Mouse (Mus musculus) kidney, embryonic 16.5 days (tissue): Measurements from ENCODE around the gene Pfkfb3. TPM values are rescaled to one million over a fixed set of nuclear protein-coding genes. Genes with fewer than 3 reads are reported as not detected.

ENCODE experiments used
- ATAC-seq: fragments of 200-750 bp; cut with Nextera tagmentation; 2 replicates; pipeline ENCODE4 v1.8.0; 2017; ENCODE audit warnings: moderate TSS enrichment; ENCODE audit not compliant: low FRiP score, low TSS enrichment
- H3K27ac ChIP-seq: fragments of 300-500 bp; sonication (generic); 2 replicates; pipeline ENCODE4 v1.5.1; 2014; ENCODE audit warnings: low read length
- H3K27me3 ChIP-seq: fragments of 300-500 bp; sonication (generic); 2 replicates; pipeline ENCODE4 v1.6.1; 2014; ENCODE audit warnings: low read length, control low read depth, mixed read lengths; ENCODE audit not compliant: insufficient read depth
- H3K36me3 ChIP-seq: fragments of 300-500 bp; sonication (generic); 2 replicates; pipeline ENCODE4 v1.6.1; 2014; ENCODE audit warnings: low read length, control low read depth, mixed read lengths; ENCODE audit not compliant: insufficient read depth
- H3K4me1 ChIP-seq: fragments of 300-500 bp; sonication (generic); 2 replicates; pipeline ENCODE4 v1.6.1; 2014; ENCODE audit warnings: low read length, control low read depth, mixed read lengths; ENCODE audit not compliant: insufficient read depth
- H3K4me2 ChIP-seq: fragments of 300-500 bp; sonication (generic); replicated peaks from 2 replicates; pipeline ENCODE4 v1.6.1; 2014; ENCODE audit warnings: low read depth, low read length
- H3K4me3 ChIP-seq: fragments of 300-500 bp; sonication (generic); 2 replicates; pipeline ENCODE4 v1.5.1; 2014; ENCODE audit warnings: mild to moderate bottlenecking, low read length
- H3K9ac ChIP-seq: fragments of 300-500 bp; sonication (generic); replicated peaks from 2 replicates; pipeline ENCODE4 v1.6.1; 2014; ENCODE audit warnings: low read length
- H3K9me3 ChIP-seq: fragments of 300-500 bp; sonication (generic); 2 replicates; pipeline ENCODE4 v1.6.1; 2016; ENCODE audit warnings: low read length, control low read depth
- WGBS: fragments of 180-500 bp; shearing (Covaris S2); extraction: QIAGEN DNeasy Blood & Tissue Kit; methylation state at CpG from one replicate; pipeline ENCODE4 v1.1.7; 2014; 5-methylcytosine and 5-hydroxymethylcytosine counted together
- polyA plus RNA-seq: library from polyadenylated mRNA; unstranded; fragments of >200 nt; fragmentation: Nextera tagmentation; extraction: Ambion mirVana; gene quantifications from 2 replicates; pipeline ENCODE4 v1.2.1, GENCODE M21; 2015

The Pfkfb3 gene
- polyA plus RNA-seq, 1 experiment from 2014 or later = 11.9 TPM

- ATAC-seq = no peak
- Histone ChIP-seq H3K4me1 (no peaks in the 10 kb centered on the region), H3K36me3 (no peaks in the 10 kb centered on the region), H3K9ac (no peak overlapping the region), H3K9me3 (no peaks in the 10 kb centered on the region), H3K27me3 (no peaks in the 10 kb centered on the region), H3K4me3 (no peak overlapping the region), H3K27ac (no peak overlapping the region), H3K4me2 (no peak overlapping the region)
- 54% methylated on average over 6 of the region's 6 CpGs for WGBS
Observed at GRCm38 (mm10) chr2:11571004-11571535, 17.2 kb upstream of the Pfkfb3 start.

- Histone ChIP-seq H3K27me3 (no peaks in the 10 kb centered on the region), H3K9me3 (no peaks in the 10 kb centered on the region), H3K36me3 (no peaks in the 10 kb centered on the region), H3K27ac (no peak overlapping the region), H3K4me3 (no peak overlapping the region), H3K4me2 (no peak overlapping the region), H3K4me1 (no peaks in the 10 kb centered on the region), H3K9ac (no peak overlapping the region)
- 75% methylated on average over 7 of the region's 7 CpGs for WGBS
- ATAC-seq = no peak
Observed at GRCm38 (mm10) chr2:11568471-11568870, 14.6 kb upstream of the Pfkfb3 start.

- H3K27me3 ChIP-seq = no peaks in the 10 kb centered on the region
- no peak overlapping the region for H3K9ac ChIP-seq
- no peak overlapping the region for H3K27ac ChIP-seq
- 68% methylated on average over 4 of the region's 4 CpGs for WGBS
- H3K9me3 ChIP-seq = no peaks in the 10 kb centered on the region
- ATAC-seq = no peak
- no peak overlapping the region for H3K4me3 ChIP-seq
- no peaks in the 10 kb centered on the region for H3K4me1 ChIP-seq
- H3K36me3 ChIP-seq = no peaks in the 10 kb centered on the region
- H3K4me2 ChIP-seq = no peak overlapping the region
Observed at GRCm38 (mm10) chr2:11567781-11568362, 14.0 kb upstream of the Pfkfb3 start.

- Histone ChIP-seq H3K27me3 (no peaks in the 10 kb centered on the region), H3K36me3 (no peaks in the 10 kb centered on the region), H3K4me2 (no peak overlapping the region), H3K9ac (no peak overlapping the region), H3K4me3 (no peak overlapping the region), H3K4me1 (no peaks in the 10 kb centered on the region), H3K27ac (no peak overlapping the region), H3K9me3 (no peaks in the 10 kb centered on the region)
- ATAC-seq = no peak
- 81% methylated on average over 3 of the region's 3 CpGs for WGBS
Observed at GRCm38 (mm10) chr2:11566898-11567297, 13.0 kb upstream of the Pfkfb3 start.

DNA sequence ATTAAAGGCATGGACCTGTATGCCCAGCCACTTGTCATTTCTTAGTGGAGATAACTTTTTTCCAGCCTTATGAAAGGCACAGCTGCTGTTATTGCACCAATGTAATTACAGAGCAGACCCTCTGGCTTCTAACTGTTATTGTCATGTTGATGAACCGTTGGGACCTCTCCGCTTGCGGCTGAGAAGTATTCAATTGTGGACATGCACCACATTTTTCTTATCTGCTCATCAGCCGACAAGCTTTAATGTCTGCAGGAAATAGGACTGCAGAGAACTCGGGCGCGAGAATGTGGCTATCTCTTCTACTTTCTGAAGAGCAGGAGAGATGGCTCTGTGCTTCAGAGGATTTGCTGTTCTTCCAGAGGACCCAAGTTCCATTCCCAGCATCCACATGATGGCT, 12.4 kb upstream of the Pfkfb3 start:
- H3K36me3 ChIP-seq = no peaks in the 10 kb centered on the region
- H3K27ac ChIP-seq = no peak overlapping the region
- H3K4me2 ChIP-seq = no peak overlapping the region
- no peaks in the 10 kb centered on the region for H3K9me3 ChIP-seq
- 58% methylated on average over 7 of the region's 7 CpGs for WGBS
- H3K9ac ChIP-seq = no peak overlapping the region
- no peak overlapping the region for H3K4me3 ChIP-seq
- no peak for ATAC-seq
- no peaks in the 10 kb centered on the region for H3K27me3 ChIP-seq
- no peaks in the 10 kb centered on the region for H3K4me1 ChIP-seq

- H3K36me3 ChIP-seq = no peaks in the 10 kb centered on the region
- no peak overlapping the region for H3K4me2 ChIP-seq
- 84% methylated on average over 6 of the region's 6 CpGs for WGBS
Observed at GRCm38 (mm10) chr2:11564768-11565167, 10.9 kb upstream of the Pfkfb3 start.

DNA sequence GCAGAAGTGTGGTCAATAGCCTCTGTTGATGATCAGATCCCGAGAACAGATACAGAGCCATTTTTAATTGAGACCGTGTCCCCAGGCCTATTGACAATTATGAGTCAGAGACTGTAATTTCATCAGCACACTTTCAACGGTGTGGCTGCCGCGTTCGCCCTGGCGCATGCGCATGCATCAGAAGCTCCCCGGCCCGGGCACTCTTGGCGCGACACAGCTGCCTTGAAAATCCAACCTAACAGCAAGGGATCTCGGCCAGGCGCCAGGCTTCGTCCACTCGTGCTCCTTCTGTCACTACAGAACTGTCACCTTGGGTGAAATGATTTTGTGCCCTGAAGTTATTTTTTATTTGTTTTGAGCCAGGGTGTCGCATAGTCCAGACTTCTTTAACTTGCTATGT, 9.4 kb upstream of the Pfkfb3 start:
- Histone ChIP-seq H3K9ac (no peak overlapping the region), H3K4me3 (no peak overlapping the region), H3K4me1 (no peaks in the 10 kb centered on the region), H3K4me2 (no peak overlapping the region), H3K27me3 (no peaks in the 10 kb centered on the region), H3K27ac (no peak overlapping the region), H3K36me3 (no peaks in the 10 kb centered on the region), H3K9me3 (no peaks in the 10 kb centered on the region)
- no peak for ATAC-seq
- WGBS = 91% methylated on average over 17 of the region's 17 CpGs

More at GRCm38 (mm10) chr2:11564768-11565167, 10.9 kb upstream of the Pfkfb3 start:
- Histone ChIP-seq H3K27ac (no peak overlapping the region), H3K4me3 (no peak overlapping the region), H3K9ac (no peak overlapping the region), H3K9me3 (no peaks in the 10 kb centered on the region), H3K4me1 (no peaks in the 10 kb centered on the region), H3K27me3 (no peaks in the 10 kb centered on the region)
- ATAC-seq = no peak

GRCm38 (mm10) chr2:11558654-11559053, 4.8 kb upstream of the Pfkfb3 start:
- WGBS = 80% methylated on average over 7 of the region's 7 CpGs
- H3K9ac ChIP-seq = no peak overlapping the region
- H3K4me3 ChIP-seq = no peak overlapping the region
- H3K4me2 ChIP-seq = no peak overlapping the region
- H3K36me3 ChIP-seq = no peaks in the 10 kb centered on the region
- H3K27me3 ChIP-seq = 0 out of 2 replicates have a peak, but pooled peaks cover 2% of the 10 kb centered on the region
- ATAC-seq = no peak
- no peaks in the 10 kb centered on the region for H3K9me3 ChIP-seq
- H3K4me1 ChIP-seq = no peaks in the 10 kb centered on the region
- H3K27ac ChIP-seq = no peak overlapping the region

DNA sequence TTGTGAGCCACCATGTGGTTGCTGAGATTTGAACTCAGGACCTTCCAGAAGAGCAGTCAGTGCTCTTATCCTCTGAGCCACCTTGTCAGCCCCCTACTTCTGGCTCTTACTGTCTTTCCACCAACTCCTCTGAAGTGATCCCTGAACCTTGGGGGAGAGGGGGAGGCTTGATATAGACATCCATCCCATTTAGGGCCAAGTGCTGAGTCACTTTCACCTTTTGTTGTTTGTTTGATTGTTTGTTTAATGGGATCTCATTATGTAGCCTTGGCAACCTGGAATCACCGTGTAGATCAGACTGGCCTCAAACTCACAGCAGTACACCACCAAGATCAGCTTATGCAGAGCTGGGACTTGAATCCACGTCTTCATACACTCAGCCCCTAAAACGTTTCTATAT, 3.4 kb upstream of the Pfkfb3 start:
- H3K9me3 ChIP-seq = no peaks in the 10 kb centered on the region
- H3K27me3 ChIP-seq = 0 out of 2 replicates have a peak, but pooled peaks cover 2% of the 10 kb centered on the region
- H3K4me3 ChIP-seq = no peak overlapping the region
- H3K4me2 ChIP-seq = no peak overlapping the region
- 54% methylated on average over 3 of the region's 3 CpGs for WGBS
- ATAC-seq = no peak
- no peak overlapping the region for H3K27ac ChIP-seq
- no peaks in the 10 kb centered on the region for H3K36me3 ChIP-seq
- no peak overlapping the region for H3K9ac ChIP-seq
- peaks cover 10% of the 10 kb centered on the region for H3K4me1 ChIP-seq

DNA sequence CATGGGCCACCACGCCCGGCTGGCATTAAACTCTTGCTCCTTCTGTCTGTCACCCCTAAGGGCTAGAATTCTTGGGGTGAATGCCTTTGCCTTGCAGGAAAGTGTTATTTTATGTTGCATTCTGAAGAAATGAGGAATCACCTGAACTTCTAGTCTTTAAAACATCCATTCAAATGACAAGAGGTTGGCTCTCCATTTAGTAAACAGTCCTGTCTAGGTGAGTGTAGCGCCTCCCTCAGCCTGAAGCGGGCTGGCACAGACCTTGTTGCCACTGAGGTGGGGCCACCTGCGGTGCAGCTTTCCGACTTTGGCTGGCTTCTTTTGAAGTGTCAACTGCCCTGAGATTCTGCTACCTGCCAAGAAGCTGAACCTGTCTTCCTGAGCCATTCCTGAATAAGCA, 1.4 kb upstream of the Pfkfb3 start:
- H3K4me3 ChIP-seq = no peak overlapping the region
- H3K9ac ChIP-seq = no peak overlapping the region
- H3K9me3 ChIP-seq = no peaks in the 10 kb centered on the region
- no peak for ATAC-seq
- peaks cover 13% of the 10 kb centered on the region for H3K4me1 ChIP-seq
- 65% methylated on average over 6 of the region's 6 CpGs for WGBS
- no peaks in the 10 kb centered on the region for H3K36me3 ChIP-seq
- H3K27ac ChIP-seq = no peak overlapping the region
- H3K27me3 ChIP-seq = 0 out of 2 replicates have a peak, but pooled peaks cover 2% of the 10 kb centered on the region
- no peak overlapping the region for H3K4me2 ChIP-seq
